Mouse (Mus musculus) embryonic facial prominence, embryonic 13.5 days (tissue): ENCODE data around the gene Hspa2. TPM values are rescaled to one million over a fixed set of nuclear protein-coding genes. Genes with fewer than 3 reads are reported as not detected.
"Not testable (repeated sequence)": the region's sequence is repeated elsewhere in the genome, so short reads cannot be mapped to it uniquely, and the experiment has no call there.

ENCODE experiments used
- ATAC-seq: fragments of 200-750 bp; cut with Nextera tagmentation; 2 replicates; pipeline ENCODE4 v1.8.0; 2017; ENCODE audit warnings: low read depth; ENCODE audit not compliant: insufficient number of reproducible peaks, insufficient read depth, low FRiP score, low TSS enrichment
- H3K27ac ChIP-seq: fragments of 300-500 bp; sonication (generic); 2 replicates; pipeline ENCODE4 v1.5.1; 2015; ENCODE audit warnings: moderate library complexity, mild to moderate bottlenecking, inconsistent platforms
- H3K27me3 ChIP-seq: fragments of 300-500 bp; sonication (generic); 2 replicates; pipeline ENCODE4 v1.6.1; 2015; ENCODE audit warnings: mild to moderate bottlenecking, inconsistent platforms
- H3K36me3 ChIP-seq: fragments of 300-500 bp; sonication (generic); 2 replicates; pipeline ENCODE4 v1.6.1; 2015; ENCODE audit warnings: mild to moderate bottlenecking, inconsistent platforms
- H3K4me1 ChIP-seq: fragments of 300-500 bp; sonication (generic); 2 replicates; pipeline ENCODE4 v1.6.1; 2015; ENCODE audit warnings: inconsistent platforms
- H3K4me2 ChIP-seq: fragments of 300-500 bp; sonication (generic); 2 replicates; pipeline ENCODE4 v1.6.1; 2015; ENCODE audit warnings: moderate library complexity, mild to moderate bottlenecking, inconsistent platforms
- H3K4me3 ChIP-seq: fragments of 300-500 bp; sonication (generic); 2 replicates; pipeline ENCODE4 v1.5.1; 2015; ENCODE audit warnings: mild to moderate bottlenecking, inconsistent platforms
- H3K9ac ChIP-seq: fragments of 300-500 bp; sonication (generic); 2 replicates; pipeline ENCODE4 v1.6.1; 2015; ENCODE audit warnings: mild to moderate bottlenecking, inconsistent platforms
- H3K9me3 ChIP-seq: fragments of 300-500 bp; sonication (generic); 2 replicates; pipeline ENCODE4 v1.6.1; 2016; ENCODE audit warnings: inconsistent platforms
- WGBS: fragments of 180-500 bp; shearing (Covaris S2); methylation state at CpG from one replicate; pipeline ENCODE4 v1.1.7; 2015; ENCODE audit warnings: mixed read lengths; 5-methylcytosine and 5-hydroxymethylcytosine counted together
- polyA plus RNA-seq: library from polyadenylated mRNA; unstranded; fragments of >200 nt; fragmentation: Nextera tagmentation; extraction: Ambion mirVana; gene quantifications from 2 replicates; pipeline ENCODE4 v1.2.1, GENCODE M21; 2015

Hspa2 gene
- polyA plus RNA-seq, 1 experiment from 2014 or later = 5.8 TPM

DNA sequence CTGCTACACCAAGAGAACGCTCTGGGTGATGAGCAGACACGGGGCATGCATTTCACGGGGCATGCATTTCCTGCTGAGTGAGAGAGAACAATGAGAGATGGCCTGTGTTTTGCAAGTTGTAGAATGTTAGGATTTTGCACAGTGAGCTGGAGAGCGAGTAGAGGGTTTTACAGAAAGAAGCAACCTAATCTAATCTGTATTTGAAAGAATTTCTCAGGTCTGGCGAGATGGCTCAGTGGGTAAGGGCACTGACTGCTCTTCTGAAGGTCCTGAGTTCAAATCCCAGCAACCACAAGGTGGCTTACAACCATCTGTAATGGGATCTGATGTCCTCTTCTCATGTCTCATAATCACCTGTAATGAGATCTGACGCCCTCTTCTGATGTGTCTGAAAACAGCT is 39.5 kb downstream of the Hspa2 start:
- H3K4me1 ChIP-seq, H3K4me2 ChIP-seq, H3K27me3 ChIP-seq, H3K9ac ChIP-seq, H3K4me3 ChIP-seq, H3K36me3 ChIP-seq, H3K9me3 ChIP-seq, ATAC-seq, H3K27ac ChIP-seq: not testable (repeated sequence)
- WGBS = 80% methylated on average over 6 of the region's 6 CpGs

- Histone ChIP-seq H3K36me3 (no peaks in the 10 kb centered on the region), H3K4me2 (no peak overlapping the region), H3K4me1 (no peaks in the 10 kb centered on the region), H3K27me3 (no peaks in the 10 kb centered on the region), H3K9ac (no peak overlapping the region), H3K9me3 (no peaks in the 10 kb centered on the region), H3K27ac (no peak overlapping the region), H3K4me3 (no peak overlapping the region)
- ATAC-seq = no peak
- WGBS = 61% methylated on average over 10 of the region's 10 CpGs
Measured at GRCm38 (mm10) chr12:76444359-76444772, 40.4 kb downstream of the Hspa2 start.

- no peak overlapping the region for H3K4me2 ChIP-seq
- no peaks in the 10 kb centered on the region for H3K36me3 ChIP-seq
- no peaks in the 10 kb centered on the region for H3K9me3 ChIP-seq
- H3K27me3 ChIP-seq = no peaks in the 10 kb centered on the region
- H3K4me3 ChIP-seq = no peak overlapping the region
- no peak for ATAC-seq
- H3K9ac ChIP-seq = no peak overlapping the region
- 78% methylated on average over 6 of the region's 6 CpGs for WGBS
- H3K27ac ChIP-seq = no peak overlapping the region
- H3K4me1 ChIP-seq = no peaks in the 10 kb centered on the region
Measured at GRCm38 (mm10) chr12:76444862-76445261, 40.9 kb downstream of the Hspa2 start.

- no peak overlapping the region for H3K4me2 ChIP-seq
- no peak overlapping the region for H3K4me3 ChIP-seq
- H3K9me3 ChIP-seq = no peaks in the 10 kb centered on the region
- H3K27ac ChIP-seq = no peak overlapping the region
- no peaks in the 10 kb centered on the region for H3K36me3 ChIP-seq
- ATAC-seq = no peak
- no peaks in the 10 kb centered on the region for H3K4me1 ChIP-seq
- no peaks in the 10 kb centered on the region for H3K27me3 ChIP-seq
- WGBS = 89% methylated on average over 11 of the region's 11 CpGs
- no peak overlapping the region for H3K9ac ChIP-seq
Measured at GRCm38 (mm10) chr12:76446201-76446600, 42.2 kb downstream of the Hspa2 start.

DNA sequence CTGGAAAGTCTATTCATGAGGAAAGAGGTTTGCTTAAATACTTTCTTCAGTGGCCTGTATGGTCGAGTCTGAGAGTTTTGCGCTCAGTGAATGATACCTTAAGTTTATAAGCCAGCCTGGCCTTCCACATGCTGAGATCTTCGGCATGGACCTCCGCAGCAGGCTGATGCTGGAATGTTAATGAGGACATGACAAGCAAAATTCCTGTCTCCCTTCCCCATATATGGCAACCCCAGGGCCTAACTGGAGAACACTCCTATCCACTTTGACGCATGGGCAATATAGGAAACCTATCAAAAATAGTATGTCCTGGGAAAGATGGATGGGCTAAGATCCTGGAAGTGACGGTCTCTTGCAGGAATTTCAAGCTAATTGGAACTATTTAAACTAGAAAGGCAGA is 44.2 kb downstream of the Hspa2 start:
- Histone ChIP-seq H3K4me1 (no peaks in the 10 kb centered on the region), H3K27ac (no peak overlapping the region), H3K27me3 (no peaks in the 10 kb centered on the region), H3K36me3 (no peaks in the 10 kb centered on the region), H3K4me2 (no peak overlapping the region), H3K9me3 (no peaks in the 10 kb centered on the region), H3K4me3 (no peak overlapping the region), H3K9ac (no peak overlapping the region)
- 70% methylated on average over 6 of the region's 6 CpGs for WGBS
- ATAC-seq = no peak

- no peak overlapping the region for H3K9ac ChIP-seq
- H3K9me3 ChIP-seq = no peaks in the 10 kb centered on the region
- no peaks in the 10 kb centered on the region for H3K36me3 ChIP-seq
- H3K4me3 ChIP-seq = no peak overlapping the region
- H3K27me3 ChIP-seq = no peaks in the 10 kb centered on the region
- ATAC-seq = no peak
- H3K27ac ChIP-seq = no peak overlapping the region
- no peak overlapping the region for H3K4me2 ChIP-seq
- 79% methylated on average over 2 of the region's 2 CpGs for WGBS
- H3K4me1 ChIP-seq = no peaks in the 10 kb centered on the region
Measured at GRCm38 (mm10) chr12:76452203-76452602, 48.2 kb downstream of the Hspa2 start.

Other genes starting within 250 kb of the Hspa2 start
- gene Esr2, start 226.9 kb upstream of the Hspa2 start, polyA plus RNA-seq = 0.21 and 0.31 TPM in 2 replicates
- 0.12 TPM in 1 of 2 replicates, not detected in the other for gene Tex21, start 157.4 kb upstream of the Hspa2 start, polyA plus RNA-seq
- 73.9 and 76.8 TPM in 2 replicates for gene Mthfd1, start 148.9 kb upstream of the Hspa2 start, polyA plus RNA-seq
- gene Akap5, start 79.3 kb upstream of the Hspa2 start, polyA plus RNA-seq = 1.1 and 1.5 TPM in 2 replicates
- gene Zbtb25, start 34.6 kb upstream of the Hspa2 start, polyA plus RNA-seq = 20.1 and 22.3 TPM in 2 replicates
- gene Zbtb1, start 33.9 kb upstream of the Hspa2 start, polyA plus RNA-seq = 11.3 and 11.6 TPM in 2 replicates
- 3.9 and 4.8 TPM in 2 replicates for gene Ppp1r36, start 13.4 kb downstream of the Hspa2 start, polyA plus RNA-seq
- 5.7 and 6.5 TPM in 2 replicates for gene Plekhg3, start 126.7 kb downstream of the Hspa2 start, polyA plus RNA-seq